Mouse (Mus musculus) hindbrain, postnatal 0 days (tissue): Measurements from ENCODE around the gene Arid1b. TPM values are rescaled to one million over a fixed set of nuclear protein-coding genes. Genes with fewer than 3 reads are reported as not detected.

Experiments
- ATAC-seq: fragments of 200-750 bp; cut with Nextera tagmentation; 2 replicates; pipeline ENCODE4 v1.8.0; 2017; ENCODE audit warnings: mild to moderate bottlenecking, moderate TSS enrichment, moderate library complexity
- DNase-seq: peaks from one replicate; pipeline ENCODE4 v3.0.0-alpha.2; 2015; ENCODE audit warnings: low spot score
- H3K27ac ChIP-seq: fragments of 300-500 bp; sonication (generic); 2 replicates; pipeline ENCODE4 v1.5.1; 2014; ENCODE audit warnings: mild to moderate bottlenecking
- H3K27me3 ChIP-seq: fragments of 300-500 bp; sonication (generic); 2 replicates; pipeline ENCODE4 v1.6.1; 2014; ENCODE audit warnings: low read length, mixed read lengths; ENCODE audit not compliant: insufficient read depth
- H3K36me3 ChIP-seq: fragments of 300-500 bp; sonication (generic); 2 replicates; pipeline ENCODE4 v1.6.1; 2014; ENCODE audit warnings: low read length, mixed read lengths; ENCODE audit not compliant: insufficient read depth
- H3K4me1 ChIP-seq: fragments of 300-500 bp; sonication (generic); 2 replicates; pipeline ENCODE4 v1.6.1; 2014; ENCODE audit warnings: antibody characterized with exemption, low read length, mixed read lengths; ENCODE audit not compliant: insufficient read depth
- H3K4me2 ChIP-seq: fragments of 300-500 bp; sonication (generic); 2 replicates; pipeline ENCODE4 v1.6.1; 2014; ENCODE audit warnings: low read depth, mild to moderate bottlenecking, low read length, moderate library complexity, mixed read lengths
- H3K4me3 ChIP-seq: fragments of 300-500 bp; sonication (generic); 2 replicates; pipeline ENCODE4 v1.5.1; 2014; ENCODE audit warnings: low read length
- H3K9ac ChIP-seq: fragments of 300-500 bp; sonication (generic); replicated peaks from 2 replicates; pipeline ENCODE4 v1.6.1; 2014; ENCODE audit warnings: mild to moderate bottlenecking, low read length, moderate library complexity, mixed read lengths
- H3K9me3 ChIP-seq: fragments of 300-500 bp; sonication (generic); 2 replicates; pipeline ENCODE4 v1.6.1; 2016; ENCODE audit warnings: low read length, mixed read lengths
- CTCF ChIP-seq: IDR thresholded peaks from 2 replicates; pipeline ENCODE4 v1.5.1; 2016; ENCODE audit warnings: antibody characterized with exemption, control low read depth, low read depth
- WGBS: fragments of 180-500 bp; shearing (Covaris S2); extraction: QIAGEN DNeasy Blood & Tissue Kit; methylation state at CpG from one replicate; pipeline ENCODE4 v1.1.7; 2014; 5-methylcytosine and 5-hydroxymethylcytosine counted together
- polyA plus RNA-seq: library from polyadenylated mRNA; unstranded; fragments of >200 nt; fragmentation: Nextera tagmentation; extraction: Ambion mirVana; gene quantifications from 2 replicates; pipeline ENCODE4 v1.2.1, GENCODE M21; 2015
- total RNA-seq: library from RNA; depleted of rRNA; stranded (reverse); fragments of >200 nt; gene quantifications from 2 replicates; pipeline ENCODE4 v1.2.3, GENCODE M21; 2014

The Arid1b gene
- total and polyA plus RNA-seq, 2 experiments from 2014 or later = 10.5 to 62.5 TPM

DNA sequence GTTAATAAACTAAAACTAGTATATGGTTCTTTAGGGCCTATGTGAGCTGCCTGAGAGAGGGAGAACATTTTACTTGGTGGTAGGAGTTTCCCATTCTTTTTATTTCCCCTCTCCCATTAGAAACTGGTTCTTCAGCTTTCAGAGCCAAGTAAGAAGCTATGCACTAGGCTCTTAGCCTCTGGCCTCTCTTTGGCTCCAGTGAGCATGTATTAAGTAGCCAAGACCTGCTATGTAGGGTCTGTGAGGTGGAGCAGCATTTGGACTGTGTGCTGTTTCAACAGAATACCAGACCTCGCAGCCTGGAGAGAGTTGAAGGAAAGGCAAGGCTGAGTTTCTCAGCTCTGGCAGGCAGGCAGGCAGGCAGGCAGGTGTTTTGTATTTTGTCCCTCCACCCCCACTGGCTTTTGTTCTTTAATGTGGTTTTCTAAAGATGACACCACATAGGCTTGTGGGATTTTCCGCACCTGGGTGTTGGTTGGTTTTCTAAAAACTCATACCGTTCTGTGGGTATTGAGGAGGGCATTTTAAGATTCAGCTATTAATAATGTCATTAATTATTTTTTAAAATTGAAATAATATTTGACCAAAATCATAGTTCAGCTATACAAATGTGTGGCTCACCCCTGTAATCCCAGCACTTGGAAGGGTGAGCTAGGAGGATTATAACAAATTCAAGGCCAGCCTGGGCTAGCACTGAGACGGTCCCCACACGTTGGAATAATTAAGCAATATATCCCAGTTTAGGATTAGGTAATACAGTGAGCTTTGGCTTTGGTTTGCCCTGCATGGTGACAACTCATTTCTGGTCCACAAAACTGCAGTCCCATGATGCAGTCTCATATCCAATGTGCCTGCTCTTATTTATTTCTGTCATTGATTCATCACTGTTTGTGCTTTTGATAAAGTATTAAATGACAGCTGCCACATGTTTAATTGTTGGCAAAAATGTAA lies 132.0 kb downstream of the Arid1b start:
- no peak for TF ChIP-seq CTCF
- DNase-seq = no peak
- no peak overlapping the region for H3K27ac ChIP-seq
- no peaks in the 10 kb centered on the region for H3K27me3 ChIP-seq
- 0 out of 2 replicates have a peak, but pooled peaks cover 6% of the 10 kb centered on the region for H3K36me3 ChIP-seq
- no peaks in the 10 kb centered on the region; the same call in 1 of the 2 replicates for H3K4me1 ChIP-seq
- ATAC-seq = no peak
- no peak overlapping the region for H3K4me3 ChIP-seq
- no peak overlapping the region for H3K4me2 ChIP-seq
- WGBS = 83% methylated on average over 5 of the region's 5 CpGs
- H3K9ac ChIP-seq = no peak overlapping the region
- H3K9me3 ChIP-seq = no peaks in the 10 kb centered on the region

DNA sequence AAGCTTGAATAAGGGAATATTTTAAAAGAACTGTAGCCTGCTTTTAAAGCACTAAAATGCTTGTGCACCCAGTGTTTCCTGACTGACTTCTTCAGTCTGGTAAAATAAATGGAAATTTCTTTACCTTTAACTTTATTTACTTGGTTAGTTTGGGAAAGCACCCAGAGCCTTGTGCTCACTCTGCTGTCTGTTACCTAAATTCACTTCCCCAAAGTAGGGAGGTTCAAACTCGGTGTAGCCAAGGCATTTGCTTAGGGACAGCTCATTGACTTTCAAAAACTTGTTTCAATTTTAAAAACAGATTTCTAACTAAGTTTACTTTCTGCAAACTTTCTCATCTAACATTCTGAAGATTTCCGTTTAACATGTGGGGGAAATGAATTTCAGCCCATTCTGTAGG lies 135.5 kb downstream of the Arid1b start:
- no peak for TF ChIP-seq CTCF
- Histone ChIP-seq H3K9ac (no peak overlapping the region), H3K4me2 (no peak overlapping the region), H3K27ac (no peak overlapping the region), H3K4me1 (no peaks in the 10 kb centered on the region; the same call in 1 of the 2 replicates), H3K27me3 (no peaks in the 10 kb centered on the region), H3K36me3 (0 out of 2 replicates have a peak, but pooled peaks cover 6% of the 10 kb centered on the region), H3K9me3 (no peaks in the 10 kb centered on the region), H3K4me3 (no peak overlapping the region)
- DNase-seq (no peak), ATAC-seq (no peak)
- 80% methylated on average over 2 of the region's 2 CpGs for WGBS

DNA sequence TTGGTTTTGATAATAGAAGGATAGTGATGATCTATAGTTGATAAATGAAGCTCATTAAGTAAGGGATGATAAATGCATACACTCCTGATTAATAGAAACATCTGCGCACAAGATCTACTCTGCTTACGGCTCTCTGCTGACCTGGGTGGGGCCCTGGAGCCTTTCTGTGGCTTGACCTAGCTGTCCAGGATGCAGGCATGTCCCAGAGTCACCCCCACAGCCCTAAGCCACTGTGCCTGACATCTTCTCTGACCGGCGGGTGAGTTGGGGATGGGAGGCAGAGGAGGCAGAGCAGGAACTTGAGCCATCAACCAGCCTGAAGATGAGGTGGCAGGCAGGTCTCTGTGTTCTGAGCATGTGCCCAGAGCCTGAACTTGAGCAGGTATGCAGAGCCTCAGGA lies 136.0 kb downstream of the Arid1b start:
- ATAC-seq (no peak), DNase-seq (no peak)
- H3K9ac ChIP-seq = no peak overlapping the region
- H3K4me1 ChIP-seq = no peaks in the 10 kb centered on the region; the same call in 1 of the 2 replicates
- H3K4me3 ChIP-seq = no peak overlapping the region
- no peaks in the 10 kb centered on the region for H3K27me3 ChIP-seq
- no peak overlapping the region for H3K27ac ChIP-seq
- no peak overlapping the region for H3K4me2 ChIP-seq
- no peak for TF ChIP-seq CTCF
- H3K9me3 ChIP-seq = no peaks in the 10 kb centered on the region
- 80% methylated on average over 4 of the region's 4 CpGs for WGBS
- 0 out of 2 replicates have a peak, but pooled peaks cover 6% of the 10 kb centered on the region for H3K36me3 ChIP-seq

DNA sequence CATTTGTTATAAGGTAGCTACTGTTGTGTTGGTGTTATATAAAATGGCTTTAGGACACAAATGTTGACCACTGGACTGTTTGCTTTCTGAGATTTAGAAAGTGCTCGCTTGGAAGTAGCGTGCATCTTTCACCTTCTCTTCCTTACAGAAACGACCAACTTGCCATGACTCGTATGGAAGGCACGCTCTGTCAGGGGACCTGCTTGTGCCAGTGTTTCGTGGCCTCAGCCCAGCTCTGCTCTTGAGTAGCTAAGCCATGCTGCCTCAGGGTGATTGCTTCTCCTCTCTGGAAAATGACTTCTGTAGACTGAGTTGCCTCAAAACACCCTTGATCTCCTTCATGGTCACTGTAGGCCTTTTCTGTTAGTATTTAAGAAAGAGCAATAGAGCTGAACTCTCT lies 137.6 kb downstream of the Arid1b start:
- no peaks in the 10 kb centered on the region for H3K27me3 ChIP-seq
- no peak for TF ChIP-seq CTCF
- H3K4me2 ChIP-seq = no peak overlapping the region
- no peak for ATAC-seq
- H3K9me3 ChIP-seq = no peaks in the 10 kb centered on the region
- H3K9ac ChIP-seq = no peak overlapping the region
- WGBS = 91% methylated on average over 6 of the region's 6 CpGs
- 0 out of 2 replicates have a peak, but pooled peaks cover 6% of the 10 kb centered on the region for H3K36me3 ChIP-seq
- no peak overlapping the region for H3K4me3 ChIP-seq
- H3K4me1 ChIP-seq = no peaks in the 10 kb centered on the region; the same call in 1 of the 2 replicates
- DNase-seq = no peak
- no peak overlapping the region for H3K27ac ChIP-seq

DNA sequence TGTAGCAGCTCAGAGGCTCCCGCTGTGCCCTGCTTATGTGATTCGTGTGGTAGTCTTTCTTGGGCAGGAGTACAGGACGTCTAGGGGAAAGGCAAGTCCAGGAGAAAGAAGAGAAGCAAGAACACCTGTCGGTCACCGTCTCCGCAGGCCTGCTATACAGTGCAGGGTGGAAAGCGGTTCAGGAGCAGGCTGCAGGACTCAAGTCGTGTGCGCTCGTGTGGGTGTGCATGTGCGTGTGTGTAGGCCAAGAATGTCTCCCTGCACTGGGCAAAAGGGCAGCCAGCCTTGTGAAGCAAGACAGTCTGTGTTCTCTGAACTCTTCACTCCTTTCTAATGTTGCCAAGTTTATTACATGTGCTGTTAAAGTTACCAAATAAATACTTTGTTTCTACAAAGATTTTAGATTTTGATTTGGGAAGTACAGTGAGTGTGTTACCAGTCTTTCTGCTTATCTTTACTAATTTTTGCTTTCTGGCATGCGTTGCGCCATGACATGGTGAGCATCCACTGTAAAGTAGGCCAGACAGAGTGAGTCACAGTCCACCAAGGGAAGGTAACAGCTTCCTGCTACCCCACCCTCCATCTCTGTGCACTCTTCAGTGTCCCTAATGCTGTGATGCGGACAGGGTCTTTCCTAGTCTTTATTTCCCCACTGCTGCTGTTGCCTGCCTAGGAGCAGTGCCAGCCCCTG lies 138.3 kb downstream of the Arid1b start:
- 89% methylated on average over 14 of the region's 14 CpGs for WGBS
- H3K9ac ChIP-seq = no peak overlapping the region
- no peak overlapping the region for H3K4me3 ChIP-seq
- DNase-seq = no peak
- H3K27ac ChIP-seq = no peak overlapping the region
- H3K4me2 ChIP-seq = no peak overlapping the region
- H3K9me3 ChIP-seq = no peaks in the 10 kb centered on the region
- no peaks in the 10 kb centered on the region; the same call in 1 of the 2 replicates for H3K4me1 ChIP-seq
- no peaks in the 10 kb centered on the region for H3K27me3 ChIP-seq
- no peak for ATAC-seq
- 0 out of 2 replicates have a peak, but pooled peaks cover under 1% of the 10 kb centered on the region for H3K36me3 ChIP-seq
- no peak for TF ChIP-seq CTCF

DNA sequence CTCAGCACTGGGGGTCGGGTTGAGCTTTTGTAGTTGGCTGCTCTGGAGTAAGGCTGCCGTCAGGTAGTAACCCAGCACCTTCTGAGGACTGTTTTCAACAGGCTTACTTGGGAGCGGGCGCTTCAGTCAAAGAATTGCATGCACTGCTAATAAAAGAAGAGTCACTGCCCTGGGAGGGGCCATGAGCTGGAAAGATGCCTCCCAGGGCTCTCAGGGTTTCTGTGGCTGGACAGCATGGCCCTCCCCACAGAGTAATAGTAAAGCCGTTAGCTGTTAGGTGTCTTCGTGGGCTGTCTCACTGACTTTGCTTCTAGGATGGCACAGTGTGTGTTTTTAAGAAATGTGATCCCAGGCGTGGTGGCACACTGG lies 138.8 kb downstream of the Arid1b start:
- TF ChIP-seq CTCF = no peak
- no peak overlapping the region for H3K27ac ChIP-seq
- DNase-seq = no peak

More for the DNA sequence above, 138.8 kb downstream of the Arid1b start:
- H3K36me3 ChIP-seq = no peaks in the 10 kb centered on the region
- no peaks in the 10 kb centered on the region for H3K9me3 ChIP-seq
- no peak overlapping the region for H3K9ac ChIP-seq
- ATAC-seq = no peak
- H3K4me2 ChIP-seq = no peak overlapping the region
- H3K4me1 ChIP-seq = no peaks in the 10 kb centered on the region
- 81% methylated on average over 7 of the region's 7 CpGs for WGBS
- no peak overlapping the region for H3K4me3 ChIP-seq
- no peaks in the 10 kb centered on the region for H3K27me3 ChIP-seq
